20 mouse cellular contexts compared by ENCODE assay signal in the genomic region with DNA sequence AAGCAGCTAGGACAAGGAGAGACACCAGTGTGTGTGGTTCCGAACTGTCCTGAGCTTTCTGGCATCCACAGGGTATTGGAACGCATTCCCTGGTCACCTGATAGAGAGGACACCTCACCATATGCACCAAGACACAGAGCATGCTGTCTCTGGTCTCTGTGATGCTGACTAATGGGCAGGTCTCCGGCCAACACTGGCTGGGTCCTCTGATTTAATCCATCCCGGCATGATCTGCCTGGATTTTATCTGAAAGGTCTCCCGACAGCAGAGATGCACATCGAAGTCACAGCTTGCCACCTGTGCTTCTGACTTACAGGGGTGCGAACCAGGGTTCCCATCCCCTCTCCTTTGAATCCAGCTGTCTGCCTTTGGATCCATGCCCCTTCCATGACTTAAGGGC.
DNase-seq lines count a peak whose midpoint lies in the region; ATAC-seq lines count a peak whose summit lies in the region.
"Had no signal": no experiment of that assay in that cellular context is flagged by ENCODE, and none has a peak within 500 bp of the region (broad histone marks: within the 10 kb centered on the region; RNA-seq: fewer than 3 reads in every experiment).

No protein-coding gene starts in this region.

- peaks cover 21% of the 10 kb centered on the region for H3K4me1 ChIP-seq in hindbrain, embryonic 15.5 days (replicated peaks)
- H3K4me1 ChIP-seq in hindbrain, embryonic 11.5 days (replicated peaks; ENCODE audit: control insufficient read depth, insufficient read depth, low read length): peaks cover 5% of the 10 kb centered on the region; the same call in 1 of the 2 replicates
- peaks cover 27% of the 10 kb centered on the region for H3K4me1 ChIP-seq in midbrain, embryonic 15.5 days

- H3K4me3 ChIP-seq in hindbrain, embryonic 15.5 days: no peak overlapping the region
- H3K4me3 ChIP-seq in hindbrain, embryonic 11.5 days (ENCODE audit: low read depth, low read length): no peak overlapping the region
- H3K4me3 ChIP-seq in midbrain, embryonic 15.5 days: no peak overlapping the region
- H3K4me3 ChIP-seq: limb, embryonic 10.5 days; neural tube, embryonic 13.5 days had no signal

- H3K27me3 ChIP-seq in hindbrain, embryonic 15.5 days: no peaks in the 10 kb centered on the region
- H3K27me3 ChIP-seq in hindbrain, embryonic 11.5 days (ENCODE audit: control insufficient read depth, insufficient read depth, low read length): no peaks in the 10 kb centered on the region
- no peaks in the 10 kb centered on the region for H3K27me3 ChIP-seq in midbrain, embryonic 15.5 days (replicated peaks)
- H3K27me3 ChIP-seq: neural tube, embryonic 13.5 days had no signal

- WGBS in hindbrain, embryonic 15.5 days: 66% methylated on average over 7 of the region's 7 CpGs
- 72% methylated on average over 7 of the region's 7 CpGs for WGBS in hindbrain, embryonic 11.5 days
- WGBS in midbrain, embryonic 15.5 days: 74% methylated on average over 7 of the region's 7 CpGs

- H3K9me3 ChIP-seq in hindbrain, embryonic 15.5 days: no peaks in the 10 kb centered on the region
- H3K9me3 ChIP-seq in hindbrain, embryonic 11.5 days (ENCODE audit: control insufficient read depth, low read length): no peaks in the 10 kb centered on the region
- no peaks in the 10 kb centered on the region for H3K9me3 ChIP-seq in midbrain, embryonic 15.5 days
- H3K9me3 ChIP-seq: limb, embryonic 10.5 days; neural tube, embryonic 13.5 days had no signal

- H3K36me3 ChIP-seq in hindbrain, embryonic 15.5 days: no peaks in the 10 kb centered on the region
- no peaks in the 10 kb centered on the region for H3K36me3 ChIP-seq in hindbrain, embryonic 11.5 days (ENCODE audit: control insufficient read depth, insufficient read depth, low read length)
- H3K36me3 ChIP-seq in midbrain, embryonic 15.5 days (replicated peaks): no peaks in the 10 kb centered on the region
- H3K36me3 ChIP-seq: limb, embryonic 10.5 days; neural tube, embryonic 13.5 days had no signal

- no peak for ATAC-seq in hindbrain, embryonic 15.5 days (ENCODE audit: low FRiP score, low read depth)
- no peak for ATAC-seq in hindbrain, embryonic 11.5 days (ENCODE audit: low FRiP score)
- no peak for ATAC-seq in midbrain, embryonic 15.5 days (replicated peaks)
- ATAC-seq: inflammation-experienced regulatory T-cells, adult 6 months; liver, postnatal 0 days had no signal

- no peak overlapping the region for H3K9ac ChIP-seq in hindbrain, embryonic 15.5 days
- no peak overlapping the region for H3K9ac ChIP-seq in hindbrain, embryonic 11.5 days (ENCODE audit: low read depth, low read length)
- H3K9ac ChIP-seq in midbrain, embryonic 15.5 days: no peak overlapping the region
- H3K9ac ChIP-seq: liver, postnatal 0 days; neural tube, embryonic 13.5 days had no signal

- 0 out of 2 replicates have a peak overlapping the region, but pooled peaks have one; percentile 65 for H3K27ac ChIP-seq in hindbrain, embryonic 15.5 days (replicated peaks)
- no peak overlapping the region for H3K27ac ChIP-seq in hindbrain, embryonic 11.5 days (ENCODE audit: low read depth, low read length)
- no peak overlapping the region for H3K27ac ChIP-seq in midbrain, embryonic 15.5 days
- H3K27ac ChIP-seq: limb, embryonic 10.5 days; neural tube, embryonic 13.5 days had no signal

- no peak overlapping the region for H3K4me2 ChIP-seq in hindbrain, embryonic 15.5 days
- H3K4me2 ChIP-seq in hindbrain, embryonic 11.5 days (replicated peaks; ENCODE audit: low read depth, low read length): no peak overlapping the region
- peak overlapping the region; percentile 16; the same call in 1 of the 2 replicates for H3K4me2 ChIP-seq in midbrain, embryonic 15.5 days
- H3K4me2 ChIP-seq: heart, embryonic 11.5 days; neural tube, embryonic 13.5 days had no signal

- no peak for DNase-seq in hindbrain, embryonic 11.5 days (ENCODE audit: low spot score)
- peak; percentile 84 for DNase-seq in cerebellum, adult 11-12 months
- peak; percentile 85 for DNase-seq in cerebellum, adult 9-10 months
- no peak for DNase-seq in thymus, postnatal 14 days
- no peak for DNase-seq in lung, postnatal 10 days
- DNase-seq in yolk sac, embryonic 10.5 days (ENCODE audit: low spot score): no peak
- DNase-seq: kidney, adult 9 months; kidney, postnatal 25 days; layer of hippocampus, adult 9-11 months; liver, postnatal 0 days; lung, postnatal 14 days; right cerebral cortex, postnatal 14 days; spleen, adult 18-20 months; thymus, postnatal 36 days had no signal

Comparison
In these comparisons a context has a peak if more than half of its experiments do, and no peak if none do; other contexts are left out.
1. DNase-seq: peak in cerebellum, adult 11-12 months (single experiment) and cerebellum, adult 9-10 months (single experiment); none in hindbrain, embryonic 11.5 days (single experiment), thymus, postnatal 14 days (single experiment), lung, postnatal 10 days (single experiment) and yolk sac, embryonic 10.5 days (single experiment).